Mouse (Mus musculus): ENCODE results near the gene Gla. TPM values are rescaled to one million over a fixed set of nuclear protein-coding genes. Genes with fewer than 3 reads are reported as not detected.

Gla gene
- polyA plus RNA-seq, 1 experiment from 2014 or later, result 3.8 TPM

DNA sequence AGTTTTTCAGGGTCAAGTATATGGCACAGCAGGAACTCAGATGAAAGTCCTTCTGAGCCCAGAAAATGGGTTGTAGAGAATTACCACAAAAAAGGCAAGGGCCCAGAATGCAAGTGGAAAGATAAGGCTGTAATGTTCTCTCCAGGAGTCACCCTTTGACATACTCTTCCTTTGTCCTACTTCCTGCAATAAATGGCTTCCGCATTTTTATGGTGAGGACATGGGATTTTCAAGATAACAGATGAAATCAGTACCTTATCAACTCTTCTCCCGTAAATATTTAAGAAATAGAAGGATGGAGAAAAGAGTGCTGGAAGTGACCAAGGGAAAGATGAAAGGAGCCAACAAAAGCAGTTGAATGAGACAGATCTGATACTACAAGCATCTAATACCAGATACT lies 27.3 kb upstream of the Gla start:
- no peak for ATAC-seq
- H3K27me3 ChIP-seq (ENCODE audit: control insufficient read depth, insufficient read depth, low read depth, low read length), result no peaks in the 10 kb centered on the region
- WGBS, result 86% methylated on average over 2 of the region's 2 CpGs
- no peak overlapping the region for H3K9ac ChIP-seq (ENCODE audit: low read depth, low read length)
- no peaks in the 10 kb centered on the region for H3K9me3 ChIP-seq (replicated peaks; ENCODE audit: control insufficient read depth, low read length, poor library complexity, severe bottlenecking)
- no peak overlapping the region for H3K27ac ChIP-seq (ENCODE audit: low read length)
- H3K36me3 ChIP-seq (ENCODE audit: control insufficient read depth, insufficient read depth, low read length), result no peaks in the 10 kb centered on the region
- H3K4me1 ChIP-seq (ENCODE audit: control insufficient read depth, insufficient read depth, low read length), result no peaks in the 10 kb centered on the region
- H3K4me3 ChIP-seq (ENCODE audit: low read depth, low read length), result no peak overlapping the region
- no peak overlapping the region for H3K4me2 ChIP-seq (ENCODE audit: low read length)

DNA sequence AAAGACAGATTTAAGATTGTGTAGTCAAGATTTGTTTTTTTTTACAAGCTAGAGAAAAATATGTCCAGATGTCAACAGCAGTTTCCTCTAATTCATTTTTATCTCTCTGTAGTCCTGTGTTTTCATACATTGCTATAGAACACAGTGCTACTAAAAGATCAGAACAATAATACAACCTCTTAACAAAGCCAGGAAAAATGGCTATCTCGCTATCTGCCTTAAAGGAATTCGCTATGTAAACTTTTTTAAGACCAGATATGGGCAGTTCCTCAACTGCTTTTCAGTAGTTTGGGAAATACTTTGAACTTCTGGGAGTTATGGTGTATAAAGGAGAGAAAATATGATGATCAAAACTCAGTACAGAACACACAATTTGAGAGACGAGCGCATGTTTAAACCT lies 22.4 kb upstream of the Gla start:
- Histone ChIP-seq H3K27ac (ENCODE audit: low read length) (no peak overlapping the region), H3K4me3 (ENCODE audit: low read depth, low read length) (no peak overlapping the region), H3K4me1 (ENCODE audit: control insufficient read depth, insufficient read depth, low read length) (peaks cover 8% of the 10 kb centered on the region), H3K36me3 (ENCODE audit: control insufficient read depth, insufficient read depth, low read length) (no peaks in the 10 kb centered on the region), H3K4me2 (ENCODE audit: low read length) (no peak overlapping the region), H3K9me3 (replicated peaks; ENCODE audit: control insufficient read depth, low read length, poor library complexity, severe bottlenecking) (no peaks in the 10 kb centered on the region), H3K27me3 (ENCODE audit: control insufficient read depth, insufficient read depth, low read depth, low read length) (no peaks in the 10 kb centered on the region; the same call in 1 of the 2 replicates), H3K9ac (ENCODE audit: low read depth, low read length) (no peak overlapping the region)
- no peak for ATAC-seq
- WGBS, result 80% methylated on average over 4 of the region's 4 CpGs

DNA sequence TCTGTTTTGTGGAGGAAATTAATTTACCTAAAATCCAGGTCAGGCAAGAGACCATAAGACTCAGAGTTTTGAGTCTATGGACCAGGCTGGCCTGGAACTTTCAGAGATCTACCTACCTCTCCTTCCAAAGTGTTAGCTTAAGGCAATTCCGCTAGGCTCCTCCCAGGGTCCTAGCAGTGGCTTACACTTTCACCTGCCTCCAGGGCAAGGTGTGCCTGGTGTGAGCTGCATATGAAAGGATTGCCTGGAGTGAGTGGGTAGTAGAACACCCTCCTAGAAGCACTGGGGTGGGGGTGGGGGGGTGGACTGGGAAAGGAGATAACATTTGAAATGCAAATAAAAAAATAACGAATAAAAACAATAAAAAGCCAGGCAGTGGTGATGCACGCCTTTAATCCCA lies 20.8 kb upstream of the Gla start:
- H3K27ac ChIP-seq (ENCODE audit: low read length), result no peak overlapping the region
- no peak for ATAC-seq
- H3K4me2 ChIP-seq (ENCODE audit: low read length), result no peak overlapping the region
- peaks cover 8% of the 10 kb centered on the region for H3K4me1 ChIP-seq (ENCODE audit: control insufficient read depth, insufficient read depth, low read length)
- WGBS, result 82% methylated on average over 3 of the region's 3 CpGs
- no peaks in the 10 kb centered on the region for H3K36me3 ChIP-seq (ENCODE audit: control insufficient read depth, insufficient read depth, low read length)
- H3K27me3 ChIP-seq (ENCODE audit: control insufficient read depth, insufficient read depth, low read depth, low read length), result no peaks in the 10 kb centered on the region; the same call in 1 of the 2 replicates
- H3K9me3 ChIP-seq (replicated peaks; ENCODE audit: control insufficient read depth, low read length, poor library complexity, severe bottlenecking), result no peaks in the 10 kb centered on the region
- no peak overlapping the region for H3K9ac ChIP-seq (ENCODE audit: low read depth, low read length)
- H3K4me3 ChIP-seq (ENCODE audit: low read depth, low read length), result no peak overlapping the region

DNA sequence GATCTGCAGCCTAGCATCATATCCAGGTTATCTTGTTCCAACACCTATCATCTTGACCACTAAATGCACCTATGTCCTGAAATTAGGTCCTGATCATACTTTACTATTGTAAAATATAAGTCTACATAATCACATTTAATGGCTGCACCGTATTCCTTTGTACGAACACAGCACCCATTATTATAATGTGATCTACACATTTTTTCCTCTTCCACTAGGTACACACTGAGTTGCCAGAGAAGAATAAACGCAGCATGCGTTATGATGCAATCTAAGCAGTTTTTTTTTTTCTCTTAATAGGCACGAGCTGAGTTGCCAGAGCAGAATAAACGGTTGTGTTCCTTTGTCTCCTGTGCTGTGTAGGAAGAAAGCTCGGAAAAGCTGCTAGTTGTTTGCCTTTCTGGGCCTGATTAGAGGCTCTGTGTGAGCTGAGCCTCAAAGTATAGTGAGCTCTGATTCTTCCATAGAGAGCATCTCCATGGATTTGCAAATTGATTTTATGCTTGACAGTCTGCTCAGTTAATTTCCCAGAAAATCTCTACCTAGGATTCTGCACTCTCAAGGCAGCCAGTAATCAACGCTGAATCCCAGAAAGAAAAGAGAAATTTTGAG lies 19.4 kb upstream of the Gla start:
- Histone ChIP-seq H3K9me3 (replicated peaks; ENCODE audit: control insufficient read depth, low read length, poor library complexity, severe bottlenecking) (no peaks in the 10 kb centered on the region), H3K4me3 (ENCODE audit: low read depth, low read length) (no peak overlapping the region), H3K4me2 (ENCODE audit: low read length) (no peak overlapping the region; the same call in 1 of the 2 replicates), H3K9ac (ENCODE audit: low read depth, low read length) (peak overlapping the region; percentile 10; the same call in 1 of the 2 replicates), H3K4me1 (ENCODE audit: control insufficient read depth, insufficient read depth, low read length) (peaks cover 8% of the 10 kb centered on the region), H3K27me3 (ENCODE audit: control insufficient read depth, insufficient read depth, low read depth, low read length) (no peaks in the 10 kb centered on the region; the same call in 1 of the 2 replicates), H3K36me3 (ENCODE audit: control insufficient read depth, insufficient read depth, low read length) (no peaks in the 10 kb centered on the region), H3K27ac (ENCODE audit: low read length) (peak overlapping the region; percentile 81)
- WGBS, result 27% methylated on average over 8 of the region's 8 CpGs
- peak; percentile 82 for ATAC-seq

DNA sequence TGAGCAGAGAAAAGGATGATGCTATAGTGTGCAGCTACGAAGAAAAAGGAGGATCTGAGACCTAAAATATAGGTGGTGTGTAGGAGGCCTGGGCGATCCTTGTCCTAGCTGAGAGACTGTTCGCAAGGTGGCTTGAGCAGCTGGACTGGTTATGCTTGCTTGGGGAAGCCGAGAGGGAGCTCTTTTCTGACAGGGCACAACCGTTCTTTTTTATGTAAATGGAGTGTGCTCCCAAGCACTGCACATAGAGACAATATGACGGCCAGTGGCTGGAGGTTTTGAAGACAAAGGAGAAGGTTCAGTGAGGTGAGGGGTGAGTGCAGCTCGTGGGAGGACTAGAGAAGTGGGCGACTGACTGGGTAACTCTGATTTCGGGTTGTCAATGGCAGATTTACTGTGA lies 18.8 kb upstream of the Gla start:
- Histone ChIP-seq H3K27ac (ENCODE audit: low read length) (peak overlapping the region; percentile 81), H3K4me1 (ENCODE audit: control insufficient read depth, insufficient read depth, low read length) (peaks cover 8% of the 10 kb centered on the region), H3K27me3 (ENCODE audit: control insufficient read depth, insufficient read depth, low read depth, low read length) (no peaks in the 10 kb centered on the region; the same call in 1 of the 2 replicates), H3K36me3 (ENCODE audit: control insufficient read depth, insufficient read depth, low read length) (no peaks in the 10 kb centered on the region), H3K4me2 (ENCODE audit: low read length) (0 out of 2 replicates have a peak overlapping the region, but pooled peaks have one; percentile 12), H3K9ac (ENCODE audit: low read depth, low read length) (no peak overlapping the region), H3K4me3 (ENCODE audit: low read depth, low read length) (no peak overlapping the region), H3K9me3 (replicated peaks; ENCODE audit: control insufficient read depth, low read length, poor library complexity, severe bottlenecking) (no peaks in the 10 kb centered on the region)
- 29% methylated on average over 9 of the region's 9 CpGs for WGBS
- peak; percentile 68; the same call in 1 of the 2 replicates for ATAC-seq

DNA sequence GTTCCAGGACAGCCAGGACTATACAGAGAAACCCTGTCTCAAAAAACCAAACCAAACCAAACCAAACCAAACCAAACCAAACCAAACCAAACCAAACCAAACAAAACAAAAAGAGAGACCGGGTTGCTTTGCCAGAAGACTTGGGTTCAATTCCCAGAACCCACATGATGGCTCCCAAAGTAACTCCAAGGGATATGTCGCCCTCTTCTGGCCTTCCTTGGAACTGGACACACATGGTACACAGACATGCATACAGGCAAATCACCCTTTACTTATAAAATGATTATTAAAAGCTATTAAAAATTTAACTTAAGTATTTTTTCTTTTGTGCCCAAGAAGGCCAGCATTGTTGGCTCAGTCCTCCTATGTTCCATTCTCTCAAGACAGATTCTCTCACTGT lies 13.4 kb upstream of the Gla start:
- no peak for ATAC-seq
- Histone ChIP-seq H3K36me3 (ENCODE audit: control insufficient read depth, insufficient read depth, low read length) (no peaks in the 10 kb centered on the region), H3K9ac (ENCODE audit: low read depth, low read length) (no peak overlapping the region), H3K4me3 (ENCODE audit: low read depth, low read length) (no peak overlapping the region), H3K9me3 (replicated peaks; ENCODE audit: control insufficient read depth, low read length, poor library complexity, severe bottlenecking) (no peaks in the 10 kb centered on the region), H3K4me2 (ENCODE audit: low read length) (no peak overlapping the region), H3K27me3 (ENCODE audit: control insufficient read depth, insufficient read depth, low read depth, low read length) (no peaks in the 10 kb centered on the region), H3K27ac (ENCODE audit: low read length) (no peak overlapping the region), H3K4me1 (ENCODE audit: control insufficient read depth, insufficient read depth, low read length) (no peaks in the 10 kb centered on the region; the same call in 1 of the 2 replicates)
- WGBS, result 59% methylated on average over 2 of the region's 2 CpGs

DNA sequence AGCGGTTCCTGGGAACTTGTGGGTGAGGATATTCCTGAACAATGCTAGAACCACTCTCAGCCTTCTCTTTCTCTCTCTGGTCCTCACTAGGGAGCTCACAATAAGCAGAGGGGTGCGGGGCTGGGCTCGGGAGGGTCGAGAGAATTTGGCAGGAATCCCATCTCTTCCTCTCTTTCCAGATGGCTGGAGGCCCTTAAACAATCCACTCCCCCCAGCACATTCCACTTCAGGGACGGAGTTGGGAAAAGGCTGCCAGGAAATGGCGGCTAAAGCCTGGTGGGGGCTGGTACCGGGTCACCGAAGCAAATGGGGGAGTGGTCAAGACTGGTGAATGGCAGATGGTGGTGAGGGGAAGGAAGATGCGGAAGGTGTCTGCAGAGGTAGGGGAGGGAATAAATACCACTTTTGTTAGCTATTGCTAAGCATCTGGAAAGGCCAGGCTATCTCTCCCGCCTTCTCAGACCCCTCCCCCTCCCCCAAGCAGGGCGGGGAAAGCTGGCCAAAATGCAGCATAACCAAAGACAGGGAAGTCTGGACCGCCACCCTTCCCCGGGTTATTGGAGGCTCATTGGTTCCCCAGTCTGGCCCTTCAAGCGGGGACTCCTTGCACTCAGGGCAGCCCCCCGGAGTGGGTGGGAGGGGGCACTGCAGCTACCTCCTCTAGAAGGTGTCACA lies 11.5 kb upstream of the Gla start:
- ATAC-seq, result peak; percentile 87
- Histone ChIP-seq H3K4me1 (ENCODE audit: control insufficient read depth, insufficient read depth, low read length) (no peaks in the 10 kb centered on the region; the same call in 1 of the 2 replicates), H3K4me2 (ENCODE audit: low read length) (peak overlapping the region; percentile 53), H3K36me3 (ENCODE audit: control insufficient read depth, insufficient read depth, low read length) (no peaks in the 10 kb centered on the region), H3K9me3 (replicated peaks; ENCODE audit: control insufficient read depth, low read length, poor library complexity, severe bottlenecking) (no peaks in the 10 kb centered on the region), H3K27me3 (ENCODE audit: control insufficient read depth, insufficient read depth, low read depth, low read length) (no peaks in the 10 kb centered on the region), H3K9ac (ENCODE audit: low read depth, low read length) (peak overlapping the region; percentile 49), H3K27ac (ENCODE audit: low read length) (peak overlapping the region; percentile 80), H3K4me3 (ENCODE audit: low read depth, low read length) (peak overlapping the region; percentile 32)
- WGBS, result 21% methylated on average over 14 of the region's 15 CpGs

DNA sequence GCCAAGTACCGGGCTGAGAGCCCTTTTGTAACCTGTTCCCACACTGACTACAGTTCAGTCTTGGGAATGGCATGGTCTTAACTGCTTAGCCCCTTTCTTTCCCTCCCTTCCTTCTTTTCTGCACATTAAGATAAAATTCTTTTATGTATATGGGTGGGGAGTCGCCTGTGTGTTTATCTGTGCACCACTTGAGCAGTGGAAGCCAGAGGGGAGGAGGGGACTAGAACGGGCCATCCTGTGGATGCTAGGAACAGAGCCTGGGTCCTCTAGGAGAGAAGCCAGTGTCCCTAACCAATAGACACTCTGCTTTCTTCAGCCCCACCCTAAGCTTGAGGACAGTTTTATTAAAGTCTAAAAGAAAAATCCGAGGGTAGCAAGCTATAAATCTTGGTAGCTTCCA lies 10.1 kb upstream of the Gla start:
- H3K27me3 ChIP-seq (ENCODE audit: control insufficient read depth, insufficient read depth, low read depth, low read length), result no peaks in the 10 kb centered on the region
- no peak overlapping the region for H3K27ac ChIP-seq (ENCODE audit: low read length)
- H3K9me3 ChIP-seq (replicated peaks; ENCODE audit: control insufficient read depth, low read length, poor library complexity, severe bottlenecking), result no peaks in the 10 kb centered on the region
- no peak overlapping the region for H3K9ac ChIP-seq (ENCODE audit: low read depth, low read length)
- ATAC-seq, result no peak
- WGBS, result 84% methylated on average over 4 of the region's 4 CpGs
- H3K4me2 ChIP-seq (ENCODE audit: low read length), result no peak overlapping the region
- no peaks in the 10 kb centered on the region for H3K36me3 ChIP-seq (ENCODE audit: control insufficient read depth, insufficient read depth, low read length)
- H3K4me1 ChIP-seq (ENCODE audit: control insufficient read depth, insufficient read depth, low read length), result no peaks in the 10 kb centered on the region; the same call in 1 of the 2 replicates
- no peak overlapping the region for H3K4me3 ChIP-seq (ENCODE audit: low read depth, low read length)

DNA sequence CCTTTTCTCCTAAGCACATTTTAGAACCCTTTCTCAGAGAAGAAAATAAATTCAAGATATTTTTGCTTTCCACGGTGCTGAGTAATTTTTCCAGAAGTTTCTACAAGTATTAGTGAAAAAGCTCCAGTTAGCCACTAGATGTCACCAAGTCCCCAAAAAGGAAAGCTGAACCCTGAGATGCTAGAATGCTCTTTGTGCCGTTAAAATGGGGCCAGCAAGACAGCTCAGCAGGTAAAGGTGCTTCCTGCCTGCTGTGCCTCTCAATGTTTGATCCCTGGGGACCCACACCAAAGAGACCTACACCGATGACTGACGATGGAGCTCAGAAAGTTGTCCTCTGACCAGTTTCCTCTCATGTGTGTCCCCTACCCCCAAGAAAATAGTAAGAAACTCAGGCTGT lies 8.5 kb upstream of the Gla start:
- peak; percentile 49 for ATAC-seq

More for the DNA sequence above, 8.5 kb upstream of the Gla start:
- Histone ChIP-seq H3K4me3 (ENCODE audit: low read depth, low read length) (no peak overlapping the region), H3K27ac (ENCODE audit: low read length) (no peak overlapping the region), H3K36me3 (ENCODE audit: control insufficient read depth, insufficient read depth, low read length) (no peaks in the 10 kb centered on the region), H3K27me3 (ENCODE audit: control insufficient read depth, insufficient read depth, low read depth, low read length) (no peaks in the 10 kb centered on the region), H3K9ac (ENCODE audit: low read depth, low read length) (no peak overlapping the region), H3K4me1 (ENCODE audit: control insufficient read depth, insufficient read depth, low read length) (no peaks in the 10 kb centered on the region; the same call in 1 of the 2 replicates), H3K9me3 (replicated peaks; ENCODE audit: control insufficient read depth, low read length, poor library complexity, severe bottlenecking) (no peaks in the 10 kb centered on the region), H3K4me2 (ENCODE audit: low read length) (no peak overlapping the region)
- WGBS, result 53% methylated on average over 4 of the region's 4 CpGs
